Mouse (Mus musculus) telencephalon, adult 2 months (tissue): ENCODE results near the gene Vmn1r67.

Experiments
- DNase-seq: peaks from one replicate; pipeline ENCODE4 v3.0.0-alpha.2; 2011; ENCODE audit warnings: low read depth, low spot score

Gene Vmn1r67

GRCm38 (mm10) chr7:10443031-10443430 is at the start of gene Vmn1r67:
TSS of gene Vmn1r67 (plus strand) at chr7:10443331.
- DNase-seq = no peak

- DNase-seq = no peak
These were observed 15.0 kb downstream of the Vmn1r67 start for GRCm38 (mm10) chr7:10458166-10458565.

- DNase-seq = no peak
These were observed 36.7 kb downstream of the Vmn1r67 start for GRCm38 (mm10) chr7:10479813-10480212.

GRCm38 (mm10) chr7:10480588-10481233 is 37.6 kb downstream of the Vmn1r67 start:
- DNase-seq = no peak

- peak; percentile 89 for DNase-seq
These were observed 51.8 kb downstream of the Vmn1r67 start, which contains the start of gene Zik1 for GRCm38 (mm10) chr7:10494786-10495521. TSS of gene Zik1 (minus strand) at chr7:10495394.

GRCm38 (mm10) chr7:10495578-10495977 is 52.4 kb downstream of the Vmn1r67 start:
- DNase-seq = no peak
